Mouse (Mus musculus) CD4-positive naive resting alpha-beta T cell, adult 76 days (primary cell): Measurements from ENCODE around the gene Gm29427. TPM values are rescaled to one million over a fixed set of nuclear protein-coding genes. Genes with fewer than 3 reads are reported as not detected.

Source experiments
- total RNA-seq: library from RNA; stranded (reverse); gene quantifications from one replicate; pipeline ENCODE4 v1.2.4, GENCODE M21; 2023

Gm29427 gene
- total RNA-seq, result not detected

DNA sequence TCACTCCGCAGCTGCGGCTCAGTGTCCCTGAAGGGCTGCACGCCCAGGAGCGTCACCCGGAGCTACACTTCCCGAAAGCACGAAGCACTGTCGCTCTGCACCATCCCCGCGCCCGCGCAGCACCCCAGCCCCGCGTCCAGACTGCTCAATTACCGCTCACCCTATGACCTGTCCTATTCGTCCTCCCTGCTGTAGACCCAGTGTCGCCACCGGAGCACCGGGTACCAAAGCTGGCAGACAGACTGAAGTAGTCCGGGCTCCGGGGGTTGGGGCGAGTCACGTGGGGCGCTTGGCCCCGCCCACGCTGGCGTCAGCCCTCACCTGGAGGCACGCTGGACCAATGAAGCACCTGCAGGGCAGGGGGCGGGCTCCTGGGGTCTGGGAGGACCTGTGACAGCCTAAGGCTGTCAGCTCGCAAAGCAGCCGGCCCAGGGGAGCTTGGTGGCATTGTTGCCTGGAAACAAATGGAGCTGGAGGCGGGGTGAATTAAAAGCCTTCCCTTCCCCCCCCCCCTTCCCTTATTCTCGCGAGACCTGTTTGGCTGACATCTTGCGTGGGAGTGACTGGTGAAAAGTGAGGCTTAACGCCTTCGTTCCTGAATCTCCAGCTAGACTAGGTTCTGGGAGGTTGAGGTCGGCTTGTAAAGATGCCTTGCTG, at the start of gene Gm29427:
Gene Gm29427 (minus strand): TSS at position 239 of the 657 bp plus-strand sequence.

DNA sequence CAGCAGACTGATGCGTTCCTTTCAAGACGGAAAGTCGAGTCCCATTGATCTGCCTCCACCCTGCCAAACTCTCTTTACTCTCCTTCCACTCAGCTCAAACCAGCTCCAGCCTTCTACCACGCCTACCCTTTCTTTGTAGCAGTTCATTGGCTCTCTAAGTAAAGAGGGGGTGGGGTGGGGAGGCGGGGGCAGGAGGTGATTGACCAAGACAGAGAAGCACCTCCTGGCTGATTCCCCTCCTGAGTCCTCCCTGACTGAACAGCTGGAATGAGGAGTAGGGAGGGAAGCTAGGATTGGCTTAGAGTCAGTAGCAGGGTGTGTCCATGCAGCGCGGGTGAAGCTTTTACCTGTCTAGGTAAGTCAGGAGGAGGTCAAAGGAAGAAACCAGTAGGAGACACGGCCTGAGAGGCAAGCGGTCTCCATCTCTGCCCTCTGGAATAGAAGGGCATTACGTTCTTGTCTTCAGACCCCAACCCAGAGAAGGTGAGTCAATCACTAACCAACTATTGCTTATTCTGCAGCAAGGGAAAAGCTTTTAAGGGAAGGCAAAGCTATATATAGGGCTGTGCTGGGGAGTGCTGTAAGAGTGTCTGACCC, 16.2 kb upstream of the Gm29427 start, which contains the start of gene AA986860:
Gene AA986860 (plus strand): TSS at position 236 of the 597 bp plus-strand sequence.

GRCm38 (mm10) chr1:130729153-130729552, 13.6 kb upstream of the Gm29427 start, which contains the start of gene Pfkfb2:
Pfkfb2 (minus strand) TSS chr1:130729253.

GRCm38 (mm10) chr1:130717291-130717871, 1.8 kb upstream of the Gm29427 start, which contains the start of gene Yod1:
Yod1 (plus strand) TSS chr1:130717327.

GRCm38 (mm10) chr1:130661454-130661853, 54.1 kb downstream of the Gm29427 start, which contains the start of gene C4bp:
C4bp (minus strand) TSS chr1:130661632.

GRCm38 (mm10) chr1:130629521-130629920, 86.1 kb downstream of the Gm29427 start, which contains the start of gene Zp3r:
Zp3r (minus strand) TSS chr1:130629621.

Other genes with a start within 250 kb of the Gm29427 start
- not detected for gene Zp3r, start 86.2 kb downstream of the Gm29427 start, total RNA-seq
- not detected for gene C4bp, start 54.2 kb downstream of the Gm29427 start, total RNA-seq
- 12.6 TPM for gene Yod1, start 1.5 kb upstream of the Gm29427 start, total RNA-seq
- 16.1 TPM for gene Pfkfb2, start 13.5 kb upstream of the Gm29427 start, total RNA-seq
- 0.62 TPM for gene AA986860, start 16.2 kb upstream of the Gm29427 start, total RNA-seq
- not detected for gene Fcamr, start 85.1 kb upstream of the Gm29427 start, total RNA-seq
- 0.15 TPM for gene Pigr, start 110.9 kb upstream of the Gm29427 start, total RNA-seq
- gene Fcmr, start 149.9 kb upstream of the Gm29427 start, total RNA-seq, result 57.6 TPM
- gene Il24, start 171.7 kb upstream of the Gm29427 start, total RNA-seq, result not detected
- gene Il20, start 195.7 kb upstream of the Gm29427 start, total RNA-seq, result not detected
- gene Il19, start 224.3 kb upstream of the Gm29427 start, total RNA-seq, result not detected